Mouse (Mus musculus): Measurements from ENCODE around the gene Ang6. TPM values are rescaled to one million over a fixed set of nuclear protein-coding genes. Genes with fewer than 3 reads are reported as not detected.
"Not testable (repeated sequence)": the region's sequence is repeated elsewhere in the genome, so short reads cannot be mapped to it uniquely, and the experiment has no call there.

Ang6 gene
- polyA plus RNA-seq, 1 experiment from 2014 or later: not detected

GRCm38 (mm10) chr14:43983454-43983853 is 18.6 kb downstream of the Ang6 start:
- no peaks in the 10 kb centered on the region for H3K9me3 ChIP-seq (replicated peaks; ENCODE audit: control insufficient read depth, low read length)
- no peaks in the 10 kb centered on the region for H3K4me1 ChIP-seq (ENCODE audit: control insufficient read depth, insufficient read depth, low read length)
- no peaks in the 10 kb centered on the region for H3K36me3 ChIP-seq (ENCODE audit: control insufficient read depth, insufficient read depth, low read length)
- no peaks in the 10 kb centered on the region for H3K27me3 ChIP-seq (ENCODE audit: control insufficient read depth, insufficient read depth, low read length)
- no peak overlapping the region for H3K4me2 ChIP-seq (ENCODE audit: low read depth, low read length)
- 67% methylated on average over 4 of the region's 4 CpGs for WGBS
- no peak overlapping the region for H3K27ac ChIP-seq (ENCODE audit: low read length)
- H3K9ac ChIP-seq (ENCODE audit: low read length): no peak overlapping the region
- no peak for ATAC-seq (ENCODE audit: insufficient read depth, low FRiP score)
- H3K4me3 ChIP-seq (replicated peaks; ENCODE audit: low read length): no peak overlapping the region

DNA sequence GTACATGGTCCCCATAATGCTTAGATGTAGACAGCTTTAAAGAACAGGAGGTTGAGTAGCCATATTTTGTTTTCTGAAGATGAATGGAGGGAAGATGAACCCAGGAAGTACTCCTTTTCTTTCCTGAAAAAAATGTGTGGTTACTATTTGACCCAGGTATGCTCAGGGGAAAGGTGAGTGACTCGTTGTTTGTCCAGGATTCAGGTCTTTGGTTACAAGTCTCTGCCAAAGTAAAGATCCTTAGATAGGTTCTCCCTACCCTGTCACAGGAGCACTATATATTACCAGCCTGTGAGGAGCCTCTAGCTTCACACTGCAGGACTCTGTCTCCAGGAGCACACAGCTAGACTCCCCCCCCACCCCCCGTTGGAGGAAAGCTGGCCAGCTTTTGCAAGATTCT is 45.3 kb downstream of the Ang6 start, which contains the start of gene Ang5:
Gene Ang5, plus strand, starts transcription at position 301 of the 400 bp plus-strand sequence.
- no CpG with 5 or more reads among the region's 2 CpGs for WGBS
- H3K4me1 ChIP-seq (ENCODE audit: control insufficient read depth, insufficient read depth, low read length); H3K9me3 ChIP-seq (replicated peaks; ENCODE audit: control insufficient read depth, low read length); H3K4me2 ChIP-seq (ENCODE audit: low read depth, low read length); ATAC-seq (ENCODE audit: insufficient read depth, low FRiP score); H3K4me3 ChIP-seq (replicated peaks; ENCODE audit: low read length); H3K27me3 ChIP-seq (ENCODE audit: control insufficient read depth, insufficient read depth, low read length); H3K27ac ChIP-seq (ENCODE audit: low read length); H3K9ac ChIP-seq (ENCODE audit: low read length); H3K36me3 ChIP-seq (ENCODE audit: control insufficient read depth, insufficient read depth, low read length): not testable (repeated sequence)

DNA sequence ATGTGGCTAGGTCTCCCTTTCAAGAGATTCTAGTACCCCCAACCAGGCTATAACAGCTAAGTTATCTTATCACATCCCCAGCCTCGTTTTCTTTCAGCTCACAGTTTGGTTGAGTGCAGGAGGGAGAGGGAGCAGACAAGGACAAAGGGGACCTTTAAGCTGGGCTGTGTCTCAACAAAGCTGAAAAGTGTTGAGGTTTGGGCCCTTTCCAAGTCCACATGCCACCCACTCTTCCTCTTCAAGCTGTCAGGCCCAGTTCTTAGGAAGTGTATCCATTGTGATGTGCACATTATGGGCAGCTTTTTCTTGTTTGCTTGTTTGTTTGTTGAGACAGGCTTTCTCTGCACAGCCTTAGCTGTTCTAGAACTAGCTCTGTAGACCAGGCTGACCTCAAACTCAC is 47.0 kb downstream of the Ang6 start:
- H3K9me3 ChIP-seq (replicated peaks; ENCODE audit: control insufficient read depth, low read length); H3K4me3 ChIP-seq (replicated peaks; ENCODE audit: low read length); H3K27me3 ChIP-seq (ENCODE audit: control insufficient read depth, insufficient read depth, low read length); H3K27ac ChIP-seq (ENCODE audit: low read length); H3K9ac ChIP-seq (ENCODE audit: low read length); H3K4me2 ChIP-seq (ENCODE audit: low read depth, low read length); ATAC-seq (ENCODE audit: insufficient read depth, low FRiP score); H3K4me1 ChIP-seq (ENCODE audit: control insufficient read depth, insufficient read depth, low read length); H3K36me3 ChIP-seq (ENCODE audit: control insufficient read depth, insufficient read depth, low read length): not testable (repeated sequence)
- no CpG with 5 or more reads among the region's 1 CpGs for WGBS

DNA sequence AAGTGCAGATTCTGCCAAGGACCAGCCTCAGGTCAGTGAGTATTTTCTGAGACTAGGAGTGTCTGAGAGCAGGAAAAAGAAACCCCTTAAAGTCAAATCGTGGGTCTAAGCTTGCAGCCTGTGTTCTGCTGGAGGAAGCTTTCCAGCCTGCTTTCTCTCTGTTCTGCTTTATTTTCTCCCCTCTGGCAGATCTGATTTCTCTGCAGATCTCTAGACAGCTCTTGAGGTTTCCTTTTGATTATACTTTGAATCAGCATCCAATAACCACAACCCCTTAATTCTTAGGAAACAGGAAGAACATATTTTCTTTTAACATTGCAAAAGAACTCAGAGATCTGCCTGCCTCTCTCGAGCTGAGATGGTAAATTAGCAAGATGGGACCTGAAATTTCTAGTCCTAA is 48.7 kb downstream of the Ang6 start:
- not testable (repeated sequence) for H3K9ac ChIP-seq (ENCODE audit: low read length); ATAC-seq (ENCODE audit: insufficient read depth, low FRiP score)
- 44% methylated on average over 2 of the region's 2 CpGs for WGBS

More for the DNA sequence above, 48.7 kb downstream of the Ang6 start:
- H3K4me3 ChIP-seq (replicated peaks; ENCODE audit: low read length); H3K27ac ChIP-seq (ENCODE audit: low read length); H3K9me3 ChIP-seq (replicated peaks; ENCODE audit: control insufficient read depth, low read length); H3K4me1 ChIP-seq (ENCODE audit: control insufficient read depth, insufficient read depth, low read length); H3K4me2 ChIP-seq (ENCODE audit: low read depth, low read length); H3K36me3 ChIP-seq (ENCODE audit: control insufficient read depth, insufficient read depth, low read length); H3K27me3 ChIP-seq (ENCODE audit: control insufficient read depth, insufficient read depth, low read length): not testable (repeated sequence)

Other genes starting within 250 kb of the Ang6 start
- gene Gm8180, start 217.5 kb downstream of the Ang6 start, polyA plus RNA-seq (2015; fragmentation: Nextera tagmentation; extraction: Ambion mirVana): not detected in 2 replicates
- 0.40 and 1.0 TPM in 2 replicates for gene Ear1, start 126.8 kb downstream of the Ang6 start, polyA plus RNA-seq (2015; fragmentation: Nextera tagmentation; extraction: Ambion mirVana)
- gene Ear10, start 78.7 kb downstream of the Ang6 start, polyA plus RNA-seq (2015; fragmentation: Nextera tagmentation; extraction: Ambion mirVana): not detected in 2 replicates
- 9.1 and 10.6 TPM in 2 replicates for gene Gm8113, start 76.9 kb downstream of the Ang6 start, polyA plus RNA-seq (2015; fragmentation: Nextera tagmentation; extraction: Ambion mirVana)
- gene Ang5, start 45.2 kb downstream of the Ang6 start, polyA plus RNA-seq (2015; fragmentation: Nextera tagmentation; extraction: Ambion mirVana): not detected in 2 replicates
- gene Ear2, start 100.4 kb upstream of the Ang6 start, polyA plus RNA-seq (2015; fragmentation: Nextera tagmentation; extraction: Ambion mirVana): 1.4 and 1.5 TPM in 2 replicates
- gene Gm3327, start 121.6 kb upstream of the Ang6 start, polyA plus RNA-seq (2015; fragmentation: Nextera tagmentation; extraction: Ambion mirVana): not detected in 2 replicates
- gene Gm8212, start 195.4 kb upstream of the Ang6 start, polyA plus RNA-seq (2015; fragmentation: Nextera tagmentation; extraction: Ambion mirVana): not detected in 2 replicates
- not detected in 2 replicates for gene 4930503E14Rik, start 211.0 kb upstream of the Ang6 start, polyA plus RNA-seq (2015; fragmentation: Nextera tagmentation; extraction: Ambion mirVana)

All from stomach, embryonic 16.5 days (tissue).